Mouse (Mus musculus): ENCODE results near the gene Pes1. TPM values are rescaled to one million over a fixed set of nuclear protein-coding genes. Genes with fewer than 3 reads are reported as not detected.
"Not testable (repeated sequence)": the region's sequence is repeated elsewhere in the genome, so short reads cannot be mapped to it uniquely, and the experiment has no call there.

The Pes1 gene
- polyA plus RNA-seq (2012; rRNA removed), result 34.4 and 36.9 TPM in 2 replicates

DNA sequence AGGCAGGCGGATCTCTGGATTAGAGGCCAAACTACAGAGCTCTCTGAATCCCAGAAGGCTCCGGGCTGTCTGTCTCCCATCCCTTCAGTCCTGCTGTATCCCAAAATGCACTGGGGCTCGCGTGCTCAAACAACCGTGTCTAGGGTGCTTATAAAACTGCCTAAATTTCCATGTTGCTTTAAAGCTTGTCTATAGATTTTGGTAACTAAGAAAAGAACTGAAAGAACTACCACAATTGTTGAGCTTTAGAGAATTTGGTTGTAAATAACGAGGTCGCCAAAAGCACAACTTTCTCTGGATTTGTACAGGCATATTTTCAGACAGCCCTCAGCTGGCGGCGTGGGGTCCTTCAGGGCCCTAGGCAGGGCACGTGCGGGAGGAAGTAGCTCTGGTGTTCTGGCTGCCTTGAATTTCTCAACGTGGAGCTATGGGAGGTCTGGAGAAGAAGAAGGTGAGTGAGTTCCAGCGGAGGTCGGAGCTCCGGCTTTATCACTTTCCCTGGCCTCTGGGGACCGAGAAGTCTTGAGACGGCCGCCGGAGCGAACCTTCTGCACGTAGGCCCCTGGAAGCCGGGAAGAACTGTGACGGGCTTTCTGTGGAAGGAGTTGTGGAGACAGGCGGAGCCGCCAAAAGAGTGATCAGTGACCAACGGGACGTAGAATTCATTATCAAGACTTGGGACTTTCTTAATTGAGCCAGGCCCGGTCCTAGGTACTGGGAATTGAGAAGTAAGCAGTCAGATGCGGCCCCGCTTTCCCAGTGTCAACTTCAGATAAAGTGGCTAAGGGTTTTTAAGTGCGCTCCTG, at the start of gene Pes1:
Gene Pes1 (plus strand): TSS at position 366 of the 806 bp plus-strand sequence.
- DNase-seq (ENCODE audit: extremely low spot score in 1 of 2, low spot score in 1 of 2), result peak; percentile 69 to 91

DNA sequence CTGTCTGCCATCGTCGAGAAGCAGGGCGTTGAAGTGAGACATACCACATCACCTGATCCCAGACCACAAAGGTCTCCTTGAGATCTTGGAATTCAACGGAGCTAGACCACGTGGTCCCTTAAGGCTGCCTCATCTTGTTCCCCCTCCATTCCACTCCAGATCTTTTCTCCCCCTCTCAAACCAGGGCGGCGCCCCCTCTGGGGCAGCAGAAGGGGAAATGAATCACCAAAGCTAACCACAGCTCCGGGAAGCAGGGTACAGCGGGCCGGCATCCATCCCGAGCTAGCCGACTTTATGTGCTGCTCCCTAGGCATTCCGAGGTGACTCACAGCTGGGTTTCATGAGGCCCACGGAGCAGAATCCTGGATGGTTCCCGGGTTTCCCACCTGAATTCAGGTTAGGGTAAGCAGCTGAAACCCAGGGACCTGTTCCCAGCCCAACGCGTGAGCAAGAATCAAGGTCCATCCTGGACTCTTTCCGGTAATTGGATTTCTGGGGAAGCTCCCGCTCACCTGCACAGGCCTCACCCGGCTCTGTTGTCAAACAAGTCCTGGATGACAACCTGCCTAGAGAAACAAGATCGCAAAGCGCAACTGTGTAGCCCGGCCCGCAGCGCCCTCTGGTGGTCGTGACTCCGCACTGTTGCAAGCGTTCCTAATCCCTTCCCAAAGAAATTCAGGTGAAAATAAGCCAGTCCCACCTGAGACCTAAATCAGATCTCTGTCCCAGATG, 49.5 kb upstream of the Pes1 start, which contains the start of gene Slc35e4:
Gene Slc35e4 (minus strand): TSS at position 556 of the 732 bp plus-strand sequence.
- DNase-seq (ENCODE audit: extremely low spot score in 1 of 2, low spot score in 1 of 2), result peak; percentile 49 to 89

DNA sequence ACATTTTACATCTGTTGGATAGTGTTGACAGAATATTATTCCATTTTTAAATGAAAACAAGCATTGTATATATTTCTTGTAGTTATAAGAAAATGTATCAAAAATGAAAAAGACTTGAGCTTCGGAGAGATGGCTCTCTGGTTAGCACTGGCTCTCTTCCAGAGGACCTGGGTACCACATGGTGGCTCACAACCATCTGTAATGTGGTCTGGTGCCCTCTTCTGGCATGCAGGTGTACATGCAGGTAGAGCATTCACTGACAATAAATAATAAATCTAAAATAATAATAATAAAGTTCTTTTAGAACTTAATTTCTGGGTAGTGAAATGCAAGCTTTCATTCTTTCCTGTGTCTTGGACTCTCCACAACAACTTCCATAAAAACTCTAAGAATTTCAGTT, 45.0 kb upstream of the Pes1 start:
- no peak for DNase-seq (ENCODE audit: extremely low spot score in 1 of 2, low spot score in 1 of 2)

DNA sequence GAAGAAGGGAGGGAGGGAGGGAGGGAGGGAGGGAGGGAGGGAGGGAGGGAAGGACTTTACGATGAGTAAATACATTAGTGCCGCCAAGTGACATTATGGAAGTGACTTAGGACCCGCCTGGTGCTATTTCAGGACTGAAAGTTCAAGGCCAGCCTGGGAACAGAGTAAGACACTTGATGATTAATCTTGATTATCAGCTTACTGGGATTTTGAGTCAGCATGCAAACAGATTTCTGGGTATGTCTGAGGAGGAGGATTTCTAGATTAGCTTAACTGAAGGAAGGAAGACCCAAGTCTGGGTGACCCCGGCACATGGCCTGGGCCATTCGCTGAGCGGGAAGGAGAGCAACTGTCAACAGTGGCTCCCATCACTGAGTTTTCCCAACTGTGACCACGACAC, 43.3 kb upstream of the Pes1 start:
- DNase-seq (ENCODE audit: extremely low spot score in 1 of 2, low spot score in 1 of 2), result no peak

DNA sequence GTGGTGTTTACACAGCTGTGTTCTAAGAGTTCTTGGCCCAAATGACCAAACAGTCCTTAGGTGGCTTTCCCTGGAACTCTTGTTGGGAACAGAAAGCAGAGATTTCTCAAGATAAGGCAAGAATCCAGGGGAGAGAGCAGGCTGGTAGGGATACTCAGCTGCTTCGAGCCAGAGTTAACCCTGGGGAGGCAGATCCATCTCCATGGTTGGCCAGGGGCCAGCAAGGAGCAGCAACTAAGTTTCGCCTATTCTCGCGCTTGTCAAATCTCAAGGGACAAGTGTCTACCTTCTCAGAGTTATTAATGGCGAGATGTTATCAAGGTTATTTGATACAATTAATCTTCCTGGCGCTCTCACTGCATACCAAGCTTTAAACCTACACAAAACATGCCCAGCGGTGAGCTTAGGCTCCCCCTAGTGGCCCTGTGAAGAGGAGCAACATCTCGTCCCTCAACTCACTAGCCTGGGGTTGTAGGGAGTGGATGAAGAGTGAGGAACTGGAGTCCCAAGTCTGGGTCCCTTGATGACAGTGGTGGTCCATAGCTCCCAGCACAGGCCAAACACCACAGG, 42.4 kb upstream of the Pes1 start:
- peak in 1 of 2 experiments; percentile 81 for DNase-seq (ENCODE audit: extremely low spot score in 1 of 2, low spot score in 1 of 2)

DNA sequence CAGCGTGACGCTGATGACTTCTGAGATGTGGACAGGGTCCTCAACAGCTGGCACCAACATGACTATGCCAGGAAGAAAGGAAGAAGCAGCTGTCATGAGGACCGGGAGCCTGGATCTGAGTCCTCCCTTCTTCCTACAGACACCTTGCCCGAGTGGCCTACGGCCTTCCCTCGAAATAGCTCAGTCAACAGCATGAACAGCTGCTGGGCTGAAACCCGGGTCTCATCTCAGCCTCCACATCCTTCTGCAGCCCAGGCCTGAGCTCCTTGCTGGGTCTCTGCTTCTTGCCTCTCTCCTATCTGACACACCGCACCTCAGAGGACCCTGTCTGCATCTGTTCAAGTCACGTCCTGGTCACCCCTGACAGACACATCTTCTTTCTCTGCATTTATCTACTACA, 41.7 kb upstream of the Pes1 start:
- no peak for DNase-seq (ENCODE audit: extremely low spot score in 1 of 2, low spot score in 1 of 2)

DNA sequence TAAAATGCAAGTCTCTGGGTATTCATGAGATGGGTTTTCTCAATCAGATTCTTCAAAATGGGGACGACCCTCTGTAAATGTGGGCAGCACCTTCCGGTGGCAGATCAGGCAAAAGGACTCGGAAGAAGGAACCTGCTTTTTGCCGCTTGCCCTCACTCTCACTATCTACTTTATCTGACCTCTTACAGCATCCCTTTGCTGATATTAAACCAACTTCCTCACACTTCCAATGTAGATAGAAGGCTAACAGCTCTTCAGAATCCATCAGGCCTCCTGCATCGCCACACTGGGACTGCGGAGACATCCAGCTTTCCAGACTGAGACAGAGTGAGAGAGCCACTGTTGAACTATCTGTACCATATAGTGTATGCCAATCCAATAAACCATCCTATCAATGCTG, 41.0 kb upstream of the Pes1 start:
- no peak for DNase-seq (ENCODE audit: extremely low spot score in 1 of 2, low spot score in 1 of 2)

DNA sequence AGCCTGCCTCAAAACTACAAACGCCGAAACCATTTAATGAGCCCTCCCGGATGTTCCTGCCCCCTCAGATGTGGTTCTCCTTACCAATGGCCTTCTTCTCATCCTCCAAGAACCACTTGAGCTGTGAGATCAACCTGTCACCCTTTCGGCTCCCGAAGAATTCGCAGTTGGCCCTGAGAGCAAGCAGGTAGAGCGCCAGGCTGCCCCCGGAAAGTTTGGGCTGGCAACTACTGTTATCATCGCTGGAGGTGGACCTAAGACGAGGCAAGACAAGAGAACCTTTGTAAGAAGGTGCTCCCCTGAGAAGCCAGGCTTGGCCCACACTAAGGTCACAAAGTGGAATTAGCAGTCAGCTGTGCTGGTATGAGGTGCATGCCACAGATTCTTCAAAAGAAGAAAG, 37.9 kb upstream of the Pes1 start:
- DNase-seq (ENCODE audit: extremely low spot score in 1 of 2, low spot score in 1 of 2), result no peak

DNA sequence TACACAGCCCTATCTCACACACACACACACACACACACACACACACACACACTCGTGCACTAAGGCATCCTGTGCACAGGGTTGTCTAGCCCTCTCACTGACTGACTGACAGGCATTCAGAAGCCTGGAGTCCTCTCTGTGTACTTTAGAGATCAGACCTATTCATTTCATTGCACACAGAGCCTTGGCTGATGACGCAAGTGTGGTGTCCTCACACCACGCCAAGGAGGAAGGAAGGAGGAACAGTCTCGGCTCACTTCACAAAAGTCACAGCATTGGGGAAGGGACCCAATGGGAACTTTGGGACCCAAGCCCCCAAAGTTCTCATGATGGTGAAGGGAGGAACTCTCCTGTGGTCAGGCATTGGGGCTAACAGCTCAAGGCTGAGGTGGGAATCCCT, 33.8 kb upstream of the Pes1 start:
- DNase-seq (ENCODE audit: extremely low spot score in 1 of 2, low spot score in 1 of 2), result no peak

DNA sequence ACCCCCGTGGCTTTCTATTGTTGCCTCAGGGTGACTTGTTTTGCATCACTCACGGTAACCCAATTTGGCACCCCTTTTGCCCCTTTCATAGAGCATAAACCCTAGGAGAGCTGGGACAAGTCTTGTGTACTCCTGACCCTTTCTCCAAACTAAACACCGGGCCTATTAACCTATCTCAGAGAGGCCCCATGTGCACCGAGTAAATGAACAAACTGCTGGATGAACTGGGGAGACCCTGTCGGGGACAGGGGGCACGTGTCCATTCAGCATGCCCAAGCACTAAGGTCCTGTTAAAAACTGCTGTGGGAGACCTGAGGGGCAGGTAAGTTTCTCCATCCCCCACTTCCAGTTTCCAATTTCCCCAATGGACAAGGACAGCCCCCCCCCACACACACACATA, 32.8 kb upstream of the Pes1 start:
- no peak for DNase-seq (ENCODE audit: extremely low spot score in 1 of 2, low spot score in 1 of 2)

DNA sequence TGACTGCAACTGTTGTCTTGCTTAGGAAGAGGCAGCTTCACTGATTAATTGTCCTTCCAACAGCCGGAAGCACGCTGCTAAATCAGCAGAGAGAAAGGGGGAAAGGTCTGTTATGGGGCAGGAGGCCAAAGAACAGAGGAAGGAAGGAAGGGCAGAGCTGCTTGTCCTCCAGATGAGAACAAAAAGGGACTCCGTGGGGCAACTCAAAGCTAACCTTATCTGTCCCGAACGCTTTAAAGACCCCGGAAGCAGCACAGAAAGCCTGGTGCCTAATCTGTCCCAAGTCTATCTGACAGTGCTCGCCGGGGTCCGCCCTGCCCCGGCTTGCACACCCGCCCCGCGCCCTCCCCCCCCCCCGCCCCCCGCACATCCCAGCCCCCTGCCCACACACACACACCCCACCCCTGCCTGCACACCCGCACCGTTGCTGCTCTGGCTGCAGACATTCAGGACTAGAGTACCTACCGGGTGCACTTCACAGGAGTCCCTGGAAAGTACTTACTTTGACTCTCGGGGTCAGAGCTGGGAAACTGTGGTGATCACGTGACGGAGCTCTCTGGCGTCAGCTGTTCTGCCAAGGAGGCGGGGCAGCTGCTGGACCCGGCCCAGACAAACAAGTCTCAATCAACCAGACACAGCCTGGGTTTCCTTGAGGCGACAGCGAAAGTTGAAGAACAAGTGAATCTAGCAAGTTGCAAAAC, 32.1 kb upstream of the Pes1 start, which contains the start of gene Tcn2:
Gene Tcn2 (minus strand): TSS at position 649 of the 701 bp plus-strand sequence.
- DNase-seq (ENCODE audit: extremely low spot score in 1 of 2, low spot score in 1 of 2), result peak in 1 of 2 experiments; percentile 66

DNA sequence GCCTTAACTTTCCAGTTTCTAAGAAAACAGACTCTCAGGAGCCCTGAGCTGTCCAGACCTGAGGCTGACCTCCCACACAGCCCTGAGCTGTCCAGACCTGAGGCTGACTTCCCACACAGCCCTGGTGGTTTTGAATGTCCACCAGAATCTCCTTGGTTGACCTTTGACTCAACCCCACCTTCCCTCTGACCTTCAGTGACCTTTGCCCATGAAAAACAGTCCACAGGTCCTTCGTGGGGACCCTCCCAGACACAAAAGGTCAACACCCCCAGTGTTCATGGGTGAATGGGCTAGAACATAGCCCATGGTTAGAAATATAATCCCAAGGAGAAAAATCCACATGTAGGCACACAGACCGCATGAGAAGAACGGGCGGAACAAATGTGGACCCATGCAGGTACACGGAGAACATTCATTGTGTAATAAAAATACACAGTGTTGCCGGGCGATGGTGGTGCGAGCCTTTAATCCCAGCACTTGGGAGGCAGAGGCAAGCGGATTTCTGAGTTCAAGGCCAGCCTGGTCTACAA, 30.0 kb upstream of the Pes1 start:
- DNase-seq (ENCODE audit: extremely low spot score in 1 of 2, low spot score in 1 of 2), result no peak

DNA sequence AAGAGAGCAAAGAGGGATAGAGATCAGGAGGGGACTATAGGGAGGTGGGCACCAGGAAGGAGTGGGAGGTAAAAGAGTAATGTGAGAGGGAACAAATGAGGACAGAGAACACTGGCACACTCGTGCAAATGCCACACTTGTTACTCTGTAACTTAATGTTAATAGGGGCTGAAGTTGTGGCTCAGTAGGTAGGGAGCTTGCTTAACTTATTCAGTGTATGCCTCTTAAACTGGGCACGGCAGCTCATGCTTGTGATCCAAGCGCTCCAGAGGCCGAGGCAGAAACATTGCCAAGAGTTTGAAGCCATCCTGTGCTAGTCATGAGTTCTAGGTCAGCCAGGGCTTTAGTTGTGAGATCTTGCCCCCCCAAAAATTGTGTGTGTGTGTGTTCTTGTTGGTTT, 28.6 kb upstream of the Pes1 start:
- DNase-seq (ENCODE audit: extremely low spot score in 1 of 2, low spot score in 1 of 2), result no peak

DNA sequence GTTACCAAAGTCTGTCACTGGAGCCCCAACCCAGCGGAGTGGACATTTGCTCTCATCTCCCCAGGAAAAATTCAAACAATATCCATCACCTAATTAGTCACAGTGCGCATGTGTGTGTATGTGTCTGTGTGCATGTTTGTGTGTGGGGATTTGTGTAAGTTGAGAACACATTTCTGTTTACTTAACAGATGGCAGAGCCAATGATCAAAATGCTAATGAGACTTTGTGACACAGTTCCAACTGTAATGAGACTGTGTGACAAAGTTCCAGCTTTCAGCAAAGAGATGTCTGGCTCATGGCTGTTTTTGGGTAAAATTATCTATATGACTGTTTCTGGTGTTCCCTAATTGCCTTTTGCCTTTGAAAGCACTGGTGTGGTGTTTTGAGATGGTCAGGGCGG, 27.5 kb upstream of the Pes1 start:
- DNase-seq (ENCODE audit: extremely low spot score in 1 of 2, low spot score in 1 of 2), result no peak

DNA sequence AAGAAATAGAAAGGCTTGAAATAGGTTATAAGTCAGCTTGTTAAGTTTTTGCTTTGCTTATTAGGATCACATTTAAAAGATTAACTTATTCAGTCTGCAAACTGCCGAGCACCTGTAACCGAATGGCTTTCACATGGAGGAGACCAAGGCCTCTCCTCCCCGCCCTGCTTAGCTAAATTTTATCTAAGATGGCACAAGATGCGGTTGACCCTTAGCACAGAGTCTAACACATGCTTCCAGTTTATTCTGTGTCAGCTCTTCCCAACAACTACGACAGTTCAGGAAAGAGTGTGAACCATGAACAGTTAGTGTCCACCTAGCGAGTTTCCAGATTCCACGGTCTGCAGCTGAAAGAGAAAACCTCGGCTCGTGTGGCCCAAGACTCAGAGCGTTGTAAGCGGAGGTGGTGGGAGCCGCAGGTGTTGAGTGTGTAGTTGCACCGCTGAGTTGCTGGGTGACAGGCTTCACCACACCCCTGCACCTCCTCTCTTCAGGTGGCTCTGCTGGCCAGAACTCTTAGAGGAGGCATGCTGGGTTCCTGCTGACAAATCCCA, 26.4 kb upstream of the Pes1 start:
- no peak for DNase-seq (ENCODE audit: extremely low spot score in 1 of 2, low spot score in 1 of 2)

DNA sequence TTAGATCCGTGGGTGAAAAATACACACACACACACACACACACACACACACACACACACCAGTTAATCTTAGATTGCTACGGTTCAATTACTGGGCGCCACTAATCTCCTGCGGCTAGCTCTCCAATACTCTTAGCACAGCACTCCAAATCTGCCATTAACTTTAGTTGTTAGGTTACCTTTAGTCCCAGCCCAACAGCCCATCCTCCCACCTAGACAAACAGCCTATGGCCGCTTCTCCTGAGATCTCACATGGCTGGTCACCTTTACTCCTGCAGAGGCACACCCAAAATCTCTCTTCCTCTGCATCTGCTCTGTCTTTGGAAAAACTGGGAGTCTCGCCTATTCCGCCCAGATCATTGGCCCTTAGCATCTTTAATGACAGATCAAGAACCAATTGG, 22.4 kb upstream of the Pes1 start:
- no peak for DNase-seq (ENCODE audit: extremely low spot score in 1 of 2, low spot score in 1 of 2)

DNA sequence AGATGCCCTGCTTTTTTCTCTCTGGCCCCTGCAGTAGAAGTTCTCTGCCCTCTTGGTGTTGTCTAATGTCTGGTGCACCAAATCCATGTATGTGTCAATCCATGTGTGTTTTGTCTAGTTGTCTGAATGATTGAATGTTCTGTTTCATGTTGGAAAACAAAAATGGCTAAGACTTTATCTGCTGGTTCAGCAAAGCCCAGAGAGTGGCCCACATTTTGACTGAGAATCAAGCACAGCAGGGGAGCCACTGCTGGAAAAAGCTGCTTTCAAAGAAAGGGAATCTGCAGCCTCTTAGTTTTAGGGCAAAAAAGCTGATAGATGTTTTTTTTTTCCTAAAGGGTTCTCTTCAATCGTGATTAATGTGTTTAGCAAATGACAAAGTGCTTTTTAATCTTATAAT, 17.4 kb upstream of the Pes1 start:
- DNase-seq (ENCODE audit: extremely low spot score in 1 of 2, low spot score in 1 of 2), result no peak

DNA sequence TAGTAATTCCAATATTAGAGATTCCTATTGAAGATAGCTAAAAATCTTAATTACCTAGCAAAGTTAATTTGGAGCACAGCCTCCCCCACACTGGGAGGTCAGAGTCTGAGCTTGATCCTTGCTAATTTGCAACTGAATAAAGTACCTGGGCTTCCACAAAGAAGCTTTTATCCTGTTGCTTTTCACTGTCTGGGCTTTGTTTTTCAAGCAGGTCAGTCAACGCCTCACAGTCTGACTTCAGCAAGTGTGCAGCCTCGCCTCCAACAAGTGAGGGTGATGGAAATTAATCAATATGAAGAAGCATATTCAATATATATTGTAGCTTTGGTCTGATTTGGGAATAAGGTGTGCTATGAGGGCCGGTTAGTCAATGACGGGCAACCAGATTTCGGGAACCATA, 8.9 kb upstream of the Pes1 start:
- not testable (repeated sequence) for DNase-seq (ENCODE audit: extremely low spot score in 1 of 2, low spot score in 1 of 2)

DNA sequence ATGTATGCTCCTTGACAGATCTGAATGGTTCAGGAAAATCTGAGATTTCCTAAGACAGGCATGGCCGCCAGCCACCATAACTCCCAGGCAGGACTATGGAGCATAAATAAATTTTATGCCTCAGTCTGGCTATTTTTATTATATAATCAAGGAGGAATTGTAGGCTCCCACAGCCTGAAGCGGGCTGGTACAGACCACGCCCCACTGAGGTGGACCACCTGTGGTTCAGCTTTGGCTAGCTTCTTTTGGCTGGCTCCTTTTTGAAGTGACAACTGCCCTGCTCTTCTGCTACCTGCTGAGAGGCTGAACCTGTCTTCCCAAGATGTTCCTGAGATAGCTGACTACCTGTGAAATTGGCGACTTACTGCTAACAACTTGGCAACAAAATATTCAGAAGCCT, 8.4 kb upstream of the Pes1 start:
- not testable (repeated sequence) for DNase-seq (ENCODE audit: extremely low spot score in 1 of 2, low spot score in 1 of 2)

DNA sequence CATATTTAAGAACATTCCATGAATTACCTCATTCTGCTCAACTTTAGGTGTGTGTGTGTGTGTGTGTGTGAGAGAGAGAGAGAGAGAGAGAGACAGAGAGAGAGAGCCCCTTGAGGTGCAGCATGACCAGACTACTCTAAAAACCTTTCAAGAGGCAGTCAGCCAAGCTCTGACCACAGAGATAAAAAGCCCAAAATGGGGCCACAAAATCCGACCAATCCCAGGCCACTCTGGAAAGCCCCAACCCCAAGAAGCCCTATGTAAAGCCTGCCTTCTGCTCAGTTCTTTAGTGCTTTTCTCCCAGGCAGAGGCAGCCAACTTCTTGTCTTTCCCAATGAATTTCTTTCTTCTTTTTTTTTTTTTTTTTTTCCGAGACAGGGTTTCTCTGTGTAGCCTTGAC, 2.9 kb upstream of the Pes1 start:
- no peak for DNase-seq (ENCODE audit: extremely low spot score in 1 of 2, low spot score in 1 of 2)
